Mouse (Mus musculus): ENCODE results near the gene Romo1.

- TF ChIP-seq CTCF (IDR thresholded peaks at IDR 0.05; ENCODE audit: low read depth) (peak; percentile 34), EP300 (IDR thresholded peaks at IDR 0.05; ENCODE audit: low read depth) (peak; percentile 16; the same call in 1 of the 2 replicates)
These were observed 35.4 kb downstream of the Romo1 start for GRCm38 (mm10) chr2:156179046-156179795.

All from liver, postnatal 0 days (tissue).